Mouse (Mus musculus): ENCODE measurements at regions not wholly inside any gene's neighbourhood (a gene's known extent, or its start where the extent isn't known, plus 50 kb on each side); places are given as distances from the start of the nearest gene placed in this dataset.

- H3K4me3 ChIP-seq (ENCODE audit: low read depth, low read length) = no peak overlapping the region
- no peaks in the 10 kb centered on the region for H3K36me3 ChIP-seq (ENCODE audit: control insufficient read depth, insufficient read depth, low read length)
- WGBS = 83% methylated on average over 16 of the region's 16 CpGs
- H3K27me3 ChIP-seq (ENCODE audit: control insufficient read depth, insufficient read depth, low read length) = no peaks in the 10 kb centered on the region
- no peak overlapping the region for H3K27ac ChIP-seq (ENCODE audit: low read length)
- no peak overlapping the region for H3K9ac ChIP-seq (replicated peaks; ENCODE audit: low read depth, low read length)
- H3K9me3 ChIP-seq (ENCODE audit: control insufficient read depth, low read depth, low read length) = no peaks in the 10 kb centered on the region
- H3K4me2 ChIP-seq (replicated peaks; ENCODE audit: low read depth, low read length) = no peak overlapping the region
- H3K4me1 ChIP-seq (ENCODE audit: control insufficient read depth, insufficient read depth, low read length) = no peaks in the 10 kb centered on the region
- no peak for ATAC-seq (ENCODE audit: insufficient number of reproducible peaks, insufficient read depth, low FRiP score, low read depth)
Observed at GRCm38 (mm10) chr10:95773425-95773980, 69.2 kb downstream of the Gm33543 start.

- WGBS = 89% methylated on average over 9 of the region's 9 CpGs
- H3K27ac ChIP-seq (ENCODE audit: low read length) = no peak overlapping the region
- ATAC-seq (ENCODE audit: insufficient number of reproducible peaks, insufficient read depth, low FRiP score, low read depth) = no peak
Observed at GRCm38 (mm10) chr10:95772811-95773424, 69.8 kb downstream of the Gm33543 start.

DNA sequence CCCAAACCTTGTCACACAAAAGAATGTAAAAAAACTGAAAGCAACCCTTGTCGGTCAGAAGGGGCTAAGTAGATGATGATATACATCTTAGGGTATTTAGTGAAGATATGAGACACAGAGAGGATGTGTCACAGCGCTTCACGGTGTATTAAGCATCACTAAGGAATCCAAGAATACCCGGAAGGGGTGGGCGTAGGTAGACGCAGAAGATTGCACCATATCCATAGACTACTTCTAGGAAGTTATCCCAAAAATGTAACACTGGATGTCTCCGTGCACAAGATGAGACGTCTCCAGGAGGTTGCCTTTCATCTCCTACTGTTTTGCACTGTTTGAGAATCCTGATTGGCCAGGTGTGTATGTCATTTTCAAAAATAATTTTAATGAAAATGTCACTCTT lies 73.8 kb downstream of the Gm33543 start:
- Histone ChIP-seq H3K9me3 (ENCODE audit: control insufficient read depth, low read depth, low read length) (no peaks in the 10 kb centered on the region), H3K4me3 (ENCODE audit: low read depth, low read length) (no peak overlapping the region), H3K9ac (replicated peaks; ENCODE audit: low read depth, low read length) (no peak overlapping the region), H3K27me3 (ENCODE audit: control insufficient read depth, insufficient read depth, low read length) (no peaks in the 10 kb centered on the region), H3K4me1 (ENCODE audit: control insufficient read depth, insufficient read depth, low read length) (0 out of 2 replicates have a peak, but pooled peaks cover 2% of the 10 kb centered on the region), H3K4me2 (replicated peaks; ENCODE audit: low read depth, low read length) (no peak overlapping the region), H3K27ac (ENCODE audit: low read length) (no peak overlapping the region), H3K36me3 (ENCODE audit: control insufficient read depth, insufficient read depth, low read length) (no peaks in the 10 kb centered on the region)
- 87% methylated on average over 8 of the region's 8 CpGs for WGBS
- no peak for ATAC-seq (ENCODE audit: insufficient number of reproducible peaks, insufficient read depth, low FRiP score, low read depth)

More at GRCm38 (mm10) chr10:95772811-95773424, 69.8 kb downstream of the Gm33543 start:
- 0 out of 2 replicates have a peak, but pooled peaks cover under 1% of the 10 kb centered on the region for H3K4me1 ChIP-seq (ENCODE audit: control insufficient read depth, insufficient read depth, low read length)
- H3K27me3 ChIP-seq (ENCODE audit: control insufficient read depth, insufficient read depth, low read length) = no peaks in the 10 kb centered on the region
- no peaks in the 10 kb centered on the region for H3K9me3 ChIP-seq (ENCODE audit: control insufficient read depth, low read depth, low read length)
- no peak overlapping the region for H3K4me2 ChIP-seq (replicated peaks; ENCODE audit: low read depth, low read length)
- H3K36me3 ChIP-seq (ENCODE audit: control insufficient read depth, insufficient read depth, low read length) = no peaks in the 10 kb centered on the region
- no peak overlapping the region for H3K4me3 ChIP-seq (ENCODE audit: low read depth, low read length)
- H3K9ac ChIP-seq (replicated peaks; ENCODE audit: low read depth, low read length) = no peak overlapping the region

- no peak overlapping the region for H3K4me3 ChIP-seq (ENCODE audit: low read depth, low read length)
- no peak for ATAC-seq (ENCODE audit: insufficient number of reproducible peaks, insufficient read depth, low FRiP score, low read depth)
- 17% methylated on average over 6 of the region's 7 CpGs for WGBS
- H3K4me1 ChIP-seq (ENCODE audit: control insufficient read depth, insufficient read depth, low read length) = 0 out of 2 replicates have a peak, but pooled peaks cover 2% of the 10 kb centered on the region
- no peaks in the 10 kb centered on the region for H3K27me3 ChIP-seq (ENCODE audit: control insufficient read depth, insufficient read depth, low read length)
- no peaks in the 10 kb centered on the region for H3K9me3 ChIP-seq (ENCODE audit: control insufficient read depth, low read depth, low read length)
- no peak overlapping the region for H3K4me2 ChIP-seq (replicated peaks; ENCODE audit: low read depth, low read length)
- H3K9ac ChIP-seq (replicated peaks; ENCODE audit: low read depth, low read length) = no peak overlapping the region
- H3K36me3 ChIP-seq (ENCODE audit: control insufficient read depth, insufficient read depth, low read length) = no peaks in the 10 kb centered on the region
- no peak overlapping the region for H3K27ac ChIP-seq (ENCODE audit: low read length)
Observed at GRCm38 (mm10) chr10:95767526-95768161, 75.1 kb downstream of the Gm33543 start.

DNA sequence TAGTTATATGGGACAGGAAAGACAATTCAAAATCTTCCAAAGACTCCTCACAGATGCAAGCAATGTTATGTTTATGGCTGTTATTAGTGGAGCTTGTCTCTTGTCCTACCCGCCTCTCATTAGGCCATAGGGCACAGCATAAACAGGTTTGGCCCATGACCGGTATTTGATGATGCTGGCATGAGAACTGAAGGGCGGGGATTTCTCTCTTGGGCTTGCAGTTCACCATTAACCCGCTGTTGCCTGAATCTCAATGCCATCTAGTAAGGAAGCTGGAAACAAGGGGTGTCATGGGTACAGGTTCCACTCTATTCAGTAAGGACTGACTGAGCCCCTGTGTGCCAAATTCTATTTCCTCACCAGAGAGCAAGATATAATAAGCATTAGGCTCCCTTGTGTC lies 78.6 kb downstream of the Gm33543 start:
- no peaks in the 10 kb centered on the region for H3K9me3 ChIP-seq (ENCODE audit: control insufficient read depth, low read depth, low read length)
- ATAC-seq (ENCODE audit: insufficient number of reproducible peaks, insufficient read depth, low FRiP score, low read depth) = no peak
- no peaks in the 10 kb centered on the region for H3K36me3 ChIP-seq (ENCODE audit: control insufficient read depth, insufficient read depth, low read length)
- H3K4me1 ChIP-seq (ENCODE audit: control insufficient read depth, insufficient read depth, low read length) = 0 out of 2 replicates have a peak, but pooled peaks cover 2% of the 10 kb centered on the region
- H3K27me3 ChIP-seq (ENCODE audit: control insufficient read depth, insufficient read depth, low read length) = no peaks in the 10 kb centered on the region
- H3K27ac ChIP-seq (ENCODE audit: low read length) = no peak overlapping the region
- no peak overlapping the region for H3K9ac ChIP-seq (replicated peaks; ENCODE audit: low read depth, low read length)
- no peak overlapping the region for H3K4me3 ChIP-seq (ENCODE audit: low read depth, low read length)
- no peak overlapping the region for H3K4me2 ChIP-seq (replicated peaks; ENCODE audit: low read depth, low read length)
- 68% methylated on average over 4 of the region's 4 CpGs for WGBS

DNA sequence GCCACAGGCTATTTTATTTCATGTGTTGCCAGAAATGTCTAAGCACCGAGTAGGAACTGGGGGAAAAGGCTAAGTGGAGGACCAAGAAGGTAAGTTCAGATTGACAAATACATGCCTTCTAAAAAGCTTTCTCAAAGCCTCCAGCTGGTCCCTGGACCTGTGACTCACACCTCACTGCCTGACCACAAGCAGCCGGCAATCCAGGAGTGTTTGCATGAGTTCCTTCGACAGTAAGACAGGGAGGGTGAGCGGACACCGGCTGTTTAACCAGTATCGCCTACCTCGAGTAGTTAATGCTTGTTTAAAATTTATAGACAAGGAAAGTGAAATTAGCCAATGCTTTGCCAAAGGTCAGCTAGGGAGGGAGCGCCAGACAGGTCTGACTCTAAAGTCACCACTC lies 80.1 kb downstream of the Gm33543 start:
- WGBS = 24% methylated on average over 8 of the region's 8 CpGs
- no peak overlapping the region for H3K9ac ChIP-seq (replicated peaks; ENCODE audit: low read depth, low read length)
- H3K36me3 ChIP-seq (ENCODE audit: control insufficient read depth, insufficient read depth, low read length) = no peaks in the 10 kb centered on the region
- H3K27me3 ChIP-seq (ENCODE audit: control insufficient read depth, insufficient read depth, low read length) = no peaks in the 10 kb centered on the region
- H3K9me3 ChIP-seq (ENCODE audit: control insufficient read depth, low read depth, low read length) = no peaks in the 10 kb centered on the region
- no peak overlapping the region for H3K4me2 ChIP-seq (replicated peaks; ENCODE audit: low read depth, low read length)
- H3K4me3 ChIP-seq (ENCODE audit: low read depth, low read length) = no peak overlapping the region
- no peak overlapping the region for H3K27ac ChIP-seq (ENCODE audit: low read length)
- ATAC-seq (ENCODE audit: insufficient number of reproducible peaks, insufficient read depth, low FRiP score, low read depth) = no peak
- H3K4me1 ChIP-seq (ENCODE audit: control insufficient read depth, insufficient read depth, low read length) = no peaks in the 10 kb centered on the region

DNA sequence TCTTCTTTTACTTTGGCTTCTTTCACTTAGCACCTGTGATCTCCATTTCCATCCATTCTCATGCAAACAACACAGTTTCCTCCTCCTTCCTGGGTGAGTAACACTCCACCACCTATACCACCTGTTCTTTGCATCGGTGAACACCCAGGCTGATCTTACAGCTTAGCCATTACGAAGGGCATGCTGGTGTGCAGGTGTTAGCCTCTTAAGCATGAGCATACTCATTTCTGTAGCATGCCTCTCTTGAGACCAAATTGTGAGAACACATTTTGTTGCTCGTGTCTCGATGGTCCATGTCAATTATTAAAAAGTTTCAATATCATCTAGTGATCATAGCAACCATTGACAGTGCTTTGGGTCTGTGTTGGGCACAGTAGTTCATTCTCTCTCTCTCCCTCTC lies 80.8 kb downstream of the Gm33543 start:
- WGBS = 89% methylated on average over 4 of the region's 4 CpGs
- no peak for ATAC-seq (ENCODE audit: insufficient number of reproducible peaks, insufficient read depth, low FRiP score, low read depth)
- no peak overlapping the region for H3K4me2 ChIP-seq (replicated peaks; ENCODE audit: low read depth, low read length)
- H3K9me3 ChIP-seq (ENCODE audit: control insufficient read depth, low read depth, low read length) = no peaks in the 10 kb centered on the region
- H3K27ac ChIP-seq (ENCODE audit: low read length) = no peak overlapping the region
- H3K27me3 ChIP-seq (ENCODE audit: control insufficient read depth, insufficient read depth, low read length) = no peaks in the 10 kb centered on the region
- no peak overlapping the region for H3K9ac ChIP-seq (replicated peaks; ENCODE audit: low read depth, low read length)
- H3K36me3 ChIP-seq (ENCODE audit: control insufficient read depth, insufficient read depth, low read length) = no peaks in the 10 kb centered on the region
- no peaks in the 10 kb centered on the region for H3K4me1 ChIP-seq (ENCODE audit: control insufficient read depth, insufficient read depth, low read length)
- H3K4me3 ChIP-seq (ENCODE audit: low read depth, low read length) = no peak overlapping the region

DNA sequence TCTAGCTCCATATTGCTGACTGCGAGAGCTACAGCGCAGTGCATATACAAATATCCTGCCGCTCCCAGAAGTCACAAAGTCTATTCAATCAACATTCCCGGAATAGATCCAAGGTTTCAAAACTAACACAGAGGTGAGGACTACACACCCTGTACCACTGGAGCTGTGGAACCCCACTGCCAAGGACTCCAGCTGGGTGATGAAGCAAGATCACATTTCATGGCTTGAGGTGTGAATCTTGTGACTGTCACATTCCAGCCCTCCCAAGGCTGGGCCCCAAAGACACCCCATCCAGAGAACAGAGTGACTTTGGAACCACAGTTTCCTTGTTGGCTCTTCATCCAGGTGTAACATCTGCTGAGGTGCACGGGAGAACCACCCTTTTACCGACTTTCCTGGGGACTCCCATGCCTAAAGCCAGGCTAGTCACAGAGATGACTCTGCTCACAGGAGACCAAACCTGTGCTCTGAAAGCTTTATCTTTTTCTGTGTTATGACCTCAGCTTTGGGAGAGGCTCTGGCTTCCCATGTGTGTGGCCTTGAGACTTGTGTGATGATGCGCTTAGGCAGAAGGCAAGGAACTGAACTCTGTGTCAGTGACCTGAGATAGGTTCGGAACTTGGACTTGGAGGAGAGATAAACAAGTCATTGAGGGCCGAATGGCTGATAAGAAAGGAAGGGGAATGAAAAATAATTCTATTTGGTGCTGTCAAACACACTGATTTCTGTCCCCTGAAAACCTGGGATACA lies 82.4 kb downstream of the Gm33543 start:
- no peak for ATAC-seq (ENCODE audit: insufficient number of reproducible peaks, insufficient read depth, low FRiP score, low read depth)
- no peaks in the 10 kb centered on the region for H3K9me3 ChIP-seq (ENCODE audit: control insufficient read depth, low read depth, low read length)

More for the DNA sequence above, 82.4 kb downstream of the Gm33543 start:
- 64% methylated on average over 9 of the region's 9 CpGs for WGBS
- Histone ChIP-seq H3K9ac (replicated peaks; ENCODE audit: low read depth, low read length) (no peak overlapping the region), H3K27ac (ENCODE audit: low read length) (no peak overlapping the region), H3K4me3 (ENCODE audit: low read depth, low read length) (no peak overlapping the region), H3K4me1 (ENCODE audit: control insufficient read depth, insufficient read depth, low read length) (no peaks in the 10 kb centered on the region), H3K4me2 (replicated peaks; ENCODE audit: low read depth, low read length) (no peak overlapping the region), H3K36me3 (ENCODE audit: control insufficient read depth, insufficient read depth, low read length) (no peaks in the 10 kb centered on the region), H3K27me3 (ENCODE audit: control insufficient read depth, insufficient read depth, low read length) (no peaks in the 10 kb centered on the region)
